Mouse (Mus musculus) kidney, adult 18-20 months (tissue): ENCODE data around the gene Foxm1.

Experiments
- DNase-seq: peaks from one replicate; pipeline ENCODE4 v3.0.0; 2021

Gene Foxm1

GRCm38 (mm10) chr6:128425046-128425445, 62.3 kb downstream of the Foxm1 start:
- no peak for DNase-seq
